Mouse (Mus musculus) ovary, postnatal 10 days (tissue): ENCODE measurements around the gene Vegfa.
"Not testable (repeated sequence)": the region's sequence is repeated elsewhere in the genome, so short reads cannot be mapped to it uniquely, and the experiment has no call there.

Source experiments
- DNase-seq: peaks from one replicate; pipeline ENCODE4 v3.0.0; 2022; ENCODE audit warnings: low spot score

Vegfa gene

GRCm38 (mm10) chr17:45996921-45997444 lies 35.2 kb downstream of the Vegfa start:
- DNase-seq, result no peak

GRCm38 (mm10) chr17:45994281-45994817 lies 37.8 kb downstream of the Vegfa start:
- DNase-seq, result no peak

- no peak for DNase-seq
Observed at GRCm38 (mm10) chr17:45986915-45987314, 45.3 kb downstream of the Vegfa start.

DNA sequence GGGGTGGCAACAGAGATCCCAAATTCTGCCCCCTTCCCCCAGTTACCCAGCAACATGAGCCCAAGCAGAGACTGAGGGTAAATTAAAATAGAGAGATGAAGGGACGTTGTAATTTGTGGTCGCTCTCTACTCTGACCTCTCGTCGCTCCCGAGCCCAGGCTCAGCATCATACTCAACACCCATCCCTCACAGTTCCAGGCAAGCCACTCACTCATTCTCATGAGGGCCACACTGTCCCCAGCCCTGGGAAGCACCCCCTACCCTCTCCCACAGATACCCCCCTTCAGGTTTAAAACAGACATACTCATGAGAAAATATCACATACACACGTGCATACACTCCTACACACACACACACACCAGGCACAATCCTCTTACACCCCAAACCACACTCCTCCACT lies 45.8 kb downstream of the Vegfa start:
- DNase-seq, result no peak

GRCm38 (mm10) chr17:45983185-45983584 lies 49.0 kb downstream of the Vegfa start:
- DNase-seq, result not testable (repeated sequence)

GRCm38 (mm10) chr17:45981841-45982240 lies 50.3 kb downstream of the Vegfa start:
- DNase-seq, result no peak

GRCm38 (mm10) chr17:45979025-45979805 lies 53.0 kb downstream of the Vegfa start:
- no peak for DNase-seq

GRCm38 (mm10) chr17:45974461-45974860 lies 57.7 kb downstream of the Vegfa start:
- no peak for DNase-seq

GRCm38 (mm10) chr17:45973214-45973613 lies 59.0 kb downstream of the Vegfa start:
- DNase-seq, result no peak

DNA sequence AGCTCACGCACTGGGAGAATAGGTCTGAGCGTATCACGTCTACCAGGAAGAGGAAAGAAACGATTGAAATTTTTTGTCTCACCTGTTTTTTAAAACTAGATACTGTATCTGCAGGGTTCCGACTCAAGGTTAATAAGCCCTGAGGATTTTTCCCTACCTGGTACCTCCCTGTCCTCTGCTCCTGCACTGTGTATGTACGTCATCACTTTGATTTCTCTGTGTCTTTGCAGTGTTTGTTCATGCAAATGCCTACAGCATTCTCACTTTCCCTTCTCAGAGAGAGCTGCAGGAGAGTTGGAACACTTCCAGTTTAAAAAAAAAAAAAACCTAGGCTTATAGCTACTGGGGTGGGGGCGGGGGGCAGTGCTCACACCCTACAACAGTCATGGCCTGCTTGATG lies 59.8 kb downstream of the Vegfa start:
- DNase-seq, result no peak

GRCm38 (mm10) chr17:45971800-45972199 lies 60.4 kb downstream of the Vegfa start:
- DNase-seq, result no peak

DNA sequence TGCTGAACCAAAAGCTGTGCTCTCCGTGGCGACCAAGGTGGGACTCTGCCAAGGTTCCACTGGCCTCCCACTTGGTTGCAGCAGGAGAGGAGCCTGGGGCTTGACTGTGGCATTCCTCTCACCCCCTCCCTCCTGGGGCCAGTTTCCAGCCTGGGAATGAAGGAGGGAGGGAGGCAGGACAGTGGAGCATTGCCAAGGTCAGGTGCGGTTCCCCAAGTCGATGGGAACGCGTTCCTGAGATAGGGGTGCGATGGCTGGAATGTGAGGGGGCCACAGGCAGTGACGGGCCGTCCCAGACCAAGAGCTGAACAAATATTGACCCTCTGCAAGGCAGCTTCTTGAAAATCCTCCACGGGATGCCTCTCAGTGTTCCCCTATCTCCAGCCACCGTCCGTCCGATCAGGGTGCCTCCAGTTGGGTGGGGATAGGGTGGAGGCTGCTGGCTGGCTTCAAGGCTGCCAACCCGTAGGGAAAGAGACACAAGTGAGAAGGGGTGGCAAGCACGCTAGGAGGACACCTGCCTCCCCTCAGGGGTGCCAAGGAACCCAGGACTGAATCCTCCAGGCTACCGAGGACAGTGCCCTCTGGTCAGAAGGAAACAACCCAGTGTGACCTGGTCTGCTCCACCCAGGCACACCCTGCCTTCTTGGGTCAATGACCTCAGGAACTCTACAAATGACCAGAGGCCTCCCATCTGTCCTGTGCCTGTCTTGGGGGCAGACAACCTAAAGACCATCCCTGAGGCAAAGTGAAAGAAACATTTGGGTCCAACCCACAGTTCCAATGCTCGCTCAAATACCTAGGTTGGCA lies 61.2 kb downstream of the Vegfa start:
- DNase-seq, result no peak

- DNase-seq, result no peak
Observed at GRCm38 (mm10) chr17:45969596-45969995, 62.6 kb downstream of the Vegfa start.

- DNase-seq, result no peak
Observed at GRCm38 (mm10) chr17:45968341-45968740, 63.8 kb downstream of the Vegfa start.
